Mouse (Mus musculus) liver, embryonic 14.5 days (tissue): Measurements from ENCODE around the gene Phf23.

Source experiments
- CTCF ChIP-seq: IDR thresholded peaks from 2 replicates; pipeline ENCODE4 v1.5.1; 2016; ENCODE audit warnings: antibody characterized with exemption, low read depth, control low read depth
- EP300 ChIP-seq: IDR thresholded peaks from 2 replicates; pipeline ENCODE4 v1.6.1; 2016; ENCODE audit warnings: antibody characterized with exemption, low read depth

GRCm38 (mm10) chr11:70001159-70001558 is 5.6 kb downstream of the Phf23 start:
- TF ChIP-seq CTCF (no peak), EP300 (no peak)
